Mouse (Mus musculus) right cerebral cortex, adult 18-20 months (tissue): ENCODE measurements around the gene Olfr237-ps1.
"Not testable (repeated sequence)": the region's sequence is repeated elsewhere in the genome, so short reads cannot be mapped to it uniquely, and the experiment has no call there.

Experiments used
- DNase-seq: peaks from one replicate; pipeline ENCODE4 v3.0.0; 2022; ENCODE audit warnings: mixed read lengths

Olfr237-ps1 gene

DNA sequence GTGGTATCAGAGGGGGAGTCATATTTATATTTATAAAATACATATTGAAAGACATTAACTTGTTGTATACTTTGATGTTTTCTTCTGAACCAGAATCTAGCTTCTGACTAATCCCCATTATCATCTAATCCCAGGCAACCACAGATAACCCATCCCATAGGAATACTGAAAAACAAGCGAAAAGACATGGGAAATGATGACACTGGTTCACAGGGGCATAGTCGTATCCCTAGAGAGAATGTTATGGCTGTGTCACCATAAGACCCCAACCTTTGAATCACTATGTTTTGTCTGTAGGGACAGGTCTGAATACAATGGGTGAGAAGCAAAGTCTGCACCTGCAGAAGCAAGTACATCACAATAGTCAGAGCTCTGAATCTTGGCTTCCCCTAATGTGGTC is at the start of gene Olfr237-ps1:
TSS of gene Olfr237-ps1 (plus strand) at position 301 of the 400 bp plus-strand sequence.
- DNase-seq, result not testable (repeated sequence)

DNA sequence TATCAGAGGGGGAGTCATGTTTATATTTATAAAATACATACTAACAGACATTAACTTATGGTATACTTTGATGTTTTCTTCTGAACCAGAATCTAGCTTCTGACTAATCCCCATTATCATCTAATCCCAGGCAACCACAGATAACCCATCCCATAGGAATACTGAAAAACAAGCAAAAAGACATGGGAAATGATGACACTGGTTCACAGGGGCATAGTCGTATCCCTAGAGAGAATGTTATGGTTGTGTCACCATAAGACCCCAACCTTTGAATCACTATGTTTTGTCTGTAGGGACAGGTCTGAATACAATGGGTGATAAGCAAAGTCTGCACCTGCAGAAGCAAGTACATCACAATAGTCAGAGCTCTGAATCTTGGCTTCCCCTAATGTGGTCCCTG is 40.3 kb upstream of the Olfr237-ps1 start, which contains the start of gene Olfr441:
TSS of gene Olfr441 (plus strand) at position 301 of the 400 bp plus-strand sequence.
- not testable (repeated sequence) for DNase-seq

GRCm38 (mm10) chr6:43159502-43159901 is 13.1 kb downstream of the Olfr237-ps1 start:
- DNase-seq, result no peak

- DNase-seq, result no peak
These were observed 16.6 kb downstream of the Olfr237-ps1 start, which contains the start of gene Olfr437 for GRCm38 (mm10) chr6:43162982-43163381. Gene Olfr437 (plus strand): TSS chr6:43163282.

- no peak for DNase-seq
These were observed 20.9 kb downstream of the Olfr237-ps1 start for GRCm38 (mm10) chr6:43167246-43167645.

DNA sequence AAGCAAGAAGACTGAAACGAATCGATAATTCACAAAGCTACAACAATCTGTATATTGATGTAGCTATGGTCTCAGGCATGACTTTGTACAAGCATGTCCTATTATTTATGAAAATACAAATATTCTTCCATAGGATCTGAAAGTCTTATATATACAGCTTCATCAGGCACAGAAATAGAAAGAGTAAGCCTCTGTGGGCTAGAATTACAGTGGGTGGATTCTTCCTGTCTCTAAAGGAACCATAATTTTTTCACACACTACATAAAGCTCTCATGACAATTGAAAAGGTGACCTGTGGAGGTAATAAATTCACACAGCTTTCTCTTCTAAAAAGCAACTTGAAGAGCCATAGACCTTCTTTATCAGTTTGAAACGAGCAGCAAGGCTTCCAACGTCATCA is 25.5 kb downstream of the Olfr237-ps1 start, which contains the start of gene Olfr13:
TSS of gene Olfr13 (plus strand) at position 301 of the 400 bp plus-strand sequence.
- DNase-seq, result no peak

DNA sequence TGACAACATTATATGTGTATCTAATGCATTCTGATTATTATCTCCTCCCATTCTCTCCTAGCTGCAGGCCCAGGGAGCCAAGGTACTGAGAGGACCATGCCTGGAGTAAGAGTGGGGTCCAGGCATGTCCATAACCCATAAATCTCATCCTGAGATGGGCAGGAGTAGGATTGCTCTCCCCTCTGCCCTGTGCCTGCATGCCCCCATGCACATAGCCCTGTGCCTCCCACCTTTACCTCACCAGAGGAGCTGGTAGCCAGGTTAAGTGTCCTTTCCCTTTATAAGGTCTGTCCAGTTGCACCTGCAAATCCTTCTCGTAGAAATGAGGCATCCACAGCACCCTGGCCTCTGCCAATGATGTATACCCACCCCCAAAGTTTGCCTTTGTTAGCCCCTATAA is 31.8 kb downstream of the Olfr237-ps1 start:
- no peak for DNase-seq

- DNase-seq, result no peak
These were observed 32.5 kb downstream of the Olfr237-ps1 start for GRCm38 (mm10) chr6:43178584-43179501.

DNA sequence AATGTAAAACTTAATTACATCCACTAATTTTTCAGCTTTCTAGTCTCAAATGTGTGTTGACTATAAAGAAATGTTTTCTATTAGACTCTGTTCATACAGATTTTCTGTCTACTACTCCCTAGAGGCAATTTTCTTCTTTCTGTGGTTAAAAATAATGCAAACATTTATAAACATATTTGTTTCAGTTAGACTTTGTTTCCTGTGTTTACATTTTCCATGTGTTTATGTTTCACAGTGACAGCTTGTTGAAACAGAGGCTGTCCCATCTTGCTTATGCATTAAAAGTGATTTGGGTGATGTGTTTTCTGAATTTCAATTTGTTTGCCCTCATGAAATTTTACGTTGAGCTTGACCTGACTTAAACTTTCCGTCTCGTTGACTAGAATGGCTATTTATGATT is 44.6 kb downstream of the Olfr237-ps1 start:
- DNase-seq, result no peak

DNA sequence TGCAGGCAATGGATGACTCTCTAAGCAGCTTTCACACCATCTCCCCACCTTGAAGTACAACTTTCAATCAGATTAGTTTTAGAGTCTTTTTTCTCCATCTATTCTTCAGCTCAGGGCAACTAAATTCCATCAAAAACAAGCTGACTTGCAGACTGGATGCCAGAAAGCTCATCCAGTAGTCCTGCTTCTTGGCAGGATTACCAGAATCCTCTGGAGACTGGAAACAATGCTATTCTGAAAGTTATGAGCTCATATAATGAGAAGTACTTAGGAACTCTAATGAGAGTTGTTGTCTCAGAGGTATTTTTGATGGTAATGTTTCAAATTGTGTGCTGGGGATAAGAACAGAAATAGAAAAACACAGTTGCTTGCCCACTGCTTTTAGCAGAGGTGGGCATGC is 50.4 kb downstream of the Olfr237-ps1 start, which contains the start of gene Olfr435:
TSS of gene Olfr435 (plus strand) at position 366 of the 400 bp plus-strand sequence.
- no peak for DNase-seq

- DNase-seq, result no peak
These were observed 51.7 kb downstream of the Olfr237-ps1 start for GRCm38 (mm10) chr6:43198094-43198493.

- no peak for DNase-seq
These were observed 56.4 kb downstream of the Olfr237-ps1 start for GRCm38 (mm10) chr6:43202786-43203185.

DNA sequence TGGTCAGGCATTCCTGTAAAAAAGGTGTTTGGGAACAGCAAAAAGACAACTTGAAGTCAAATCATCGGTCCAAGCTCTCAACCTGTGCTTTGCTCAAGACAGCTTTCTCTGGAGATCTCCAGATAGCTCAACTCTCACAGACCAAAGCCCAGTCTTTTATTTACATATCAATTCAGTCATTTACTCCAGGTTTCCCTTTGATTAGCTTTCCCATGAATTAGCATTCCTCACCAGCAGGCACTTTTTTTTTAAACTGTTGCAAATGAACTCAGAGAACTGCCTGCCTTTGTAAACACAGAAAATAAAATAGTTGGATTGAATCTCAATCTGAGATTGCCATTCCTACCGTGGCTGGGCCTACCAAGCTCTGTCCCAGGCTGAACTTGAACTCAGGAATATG is 59.0 kb downstream of the Olfr237-ps1 start:
- DNase-seq, result no peak
